Mouse (Mus musculus) lung, adult 2 months (tissue): Measurements from ENCODE around the gene C8b.

Experiments
- CTCF ChIP-seq: fragments of 200-500 bp; IDR thresholded peaks from 2 replicates; pipeline ENCODE4 v1.5.1; 2011; ENCODE audit warnings: mild to moderate bottlenecking, low read length, control low read depth; ENCODE audit not compliant: insufficient read depth
- POLR2A ChIP-seq: fragments of 200-500 bp; IDR thresholded peaks from 2 replicates; pipeline ENCODE4 v1.6.1; 2011; ENCODE audit warnings: low read depth, mild to moderate bottlenecking, control low read depth, low read length, borderline replicate concordance; ENCODE audit errors: extremely low read depth

GRCm38 (mm10) chr4:104835096-104835495 lies 69.0 kb downstream of the C8b start:
- no peak for TF ChIP-seq CTCF
- TF ChIP-seq POLR2A = no peak
